ENCODE assay signal across 10 mouse cellular contexts in the genomic region with DNA sequence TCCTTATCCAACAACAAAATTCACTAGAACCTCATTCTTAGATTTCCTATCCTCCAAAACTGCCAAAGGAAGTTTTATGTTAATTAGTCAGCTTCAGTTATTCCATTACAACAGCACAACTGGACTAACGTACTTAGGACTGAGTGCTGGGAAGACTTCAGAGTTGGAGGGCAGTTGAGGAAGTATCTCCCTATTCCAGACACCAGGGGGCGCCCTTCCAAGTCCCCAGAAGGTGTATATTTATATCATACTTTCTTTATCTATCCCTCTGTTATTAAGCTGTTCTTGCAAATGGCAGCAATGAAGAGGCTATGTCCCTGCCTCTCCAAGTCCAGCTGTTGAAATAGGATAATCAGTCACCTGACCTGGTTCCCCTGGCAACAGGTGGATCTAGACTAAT.
DNase-seq lines count a peak whose midpoint lies in the region; ATAC-seq and TF ChIP-seq lines count a peak whose summit lies in the region.
"Had no signal": no experiment of that assay in that cellular context is flagged by ENCODE, and none has a peak within 500 bp of the region (broad histone marks: within the 10 kb centered on the region; RNA-seq: fewer than 3 reads in every experiment).

No protein-coding gene starts in this region.

- no peak overlapping the region for H3K4me3 ChIP-seq in midbrain, postnatal 0 days (ENCODE audit: low read depth, low read length)
- H3K4me3 ChIP-seq in midbrain, embryonic 11.5 days (ENCODE audit: low read depth, low read length) = no peak overlapping the region
- H3K4me3 ChIP-seq in stomach, postnatal 0 days (ENCODE audit: low read depth, low read length) = no peak overlapping the region
- no peak overlapping the region for H3K4me3 ChIP-seq in intestine, embryonic 15.5 days (replicated peaks)
- H3K4me3 ChIP-seq: embryonic facial prominence, embryonic 15.5 days; limb, embryonic 13.5 days had no signal

- no peaks in the 10 kb centered on the region for H3K9me3 ChIP-seq in midbrain, postnatal 0 days (ENCODE audit: low read length)
- H3K9me3 ChIP-seq in midbrain, embryonic 11.5 days (ENCODE audit: control insufficient read depth, low read length) = no peaks in the 10 kb centered on the region
- H3K9me3 ChIP-seq in stomach, postnatal 0 days (ENCODE audit: control insufficient read depth, low read length) = no peaks in the 10 kb centered on the region
- H3K9me3 ChIP-seq in intestine, embryonic 15.5 days = no peaks in the 10 kb centered on the region
- H3K9me3 ChIP-seq: embryonic facial prominence, embryonic 15.5 days; limb, embryonic 13.5 days had no signal

- peak; percentile 38 for TF ChIP-seq CTCF in midbrain, postnatal 0 days (IDR thresholded peaks at IDR 0.05)
- peak; percentile 61 for TF ChIP-seq CTCF in stomach, postnatal 0 days (IDR thresholded peaks at IDR 0.05; ENCODE audit: low read depth)

- H3K27ac ChIP-seq in midbrain, postnatal 0 days (ENCODE audit: low read depth, low read length) = no peak overlapping the region
- no peak overlapping the region for H3K27ac ChIP-seq in midbrain, embryonic 11.5 days (ENCODE audit: low read depth, low read length)
- no peak overlapping the region for H3K27ac ChIP-seq in stomach, postnatal 0 days (replicated peaks)
- no peak overlapping the region for H3K27ac ChIP-seq in intestine, embryonic 15.5 days
- H3K27ac ChIP-seq: embryonic facial prominence, embryonic 15.5 days; limb, embryonic 13.5 days had no signal

- TF ChIP-seq EP300 in stomach, postnatal 0 days (optimal IDR thresholded peaks at IDR 0.05) = no peak

- no peak overlapping the region for H3K9ac ChIP-seq in midbrain, postnatal 0 days (replicated peaks; ENCODE audit: low read length, poor library complexity, severe bottlenecking)
- no peak overlapping the region for H3K9ac ChIP-seq in midbrain, embryonic 11.5 days (ENCODE audit: low read length)
- H3K9ac ChIP-seq in stomach, postnatal 0 days (ENCODE audit: low read length) = no peak overlapping the region
- no peak overlapping the region for H3K9ac ChIP-seq in intestine, embryonic 15.5 days
- H3K9ac ChIP-seq: embryonic facial prominence, embryonic 15.5 days; limb, embryonic 13.5 days had no signal

- WGBS in midbrain, postnatal 0 days = 37% methylated on average over 2 of the region's 2 CpGs
- WGBS in midbrain, embryonic 11.5 days = 41% methylated on average over 2 of the region's 2 CpGs
- WGBS in stomach, postnatal 0 days = 25% methylated on average over 2 of the region's 2 CpGs
- 31% methylated on average over 2 of the region's 2 CpGs for WGBS in intestine, embryonic 15.5 days

- intact Hi-C loops in heart, postnatal 36 days (cut with DNase I) = loop anchor here (1.0 kb wide), 1 partner anchor 309 kb away; no protein-coding TSS in a partner anchor
- intact Hi-C loops in left cerebral cortex, postnatal 10 days (cut with DNase I) = no loop called here

- no peaks in the 10 kb centered on the region for H3K36me3 ChIP-seq in midbrain, postnatal 0 days (ENCODE audit: insufficient read depth, low read length)
- H3K36me3 ChIP-seq in midbrain, embryonic 11.5 days (ENCODE audit: control insufficient read depth, insufficient read depth, low read length) = no peaks in the 10 kb centered on the region
- H3K36me3 ChIP-seq in stomach, postnatal 0 days (ENCODE audit: control insufficient read depth, insufficient read depth, low read length) = no peaks in the 10 kb centered on the region
- H3K36me3 ChIP-seq in intestine, embryonic 15.5 days = no peaks in the 10 kb centered on the region
- H3K36me3 ChIP-seq: embryonic facial prominence, embryonic 15.5 days; limb, embryonic 13.5 days had no signal

- DNase-seq in adrenal gland, adult (ENCODE audit: inconsistent age in 2 of 2, low spot score in 1 of 2) = peak; percentile 37 to 75
- DNase-seq in adrenal gland, adult 8-10 months = no peak
- no peak for DNase-seq in midbrain, postnatal 0 days (ENCODE audit: low spot score)
- no peak for DNase-seq in midbrain, embryonic 11.5 days (ENCODE audit: low spot score, missing footprints)
- DNase-seq in heart, postnatal 36 days = peak; percentile 5 to 17
- no peak for DNase-seq in stomach, postnatal 0 days (ENCODE audit: low spot score)
- DNase-seq in left cerebral cortex, postnatal 10 days (ENCODE audit: extremely low spot score in 1 of 2, low spot score in 2 of 2) = no peak

- H3K4me2 ChIP-seq in midbrain, postnatal 0 days (ENCODE audit: low read depth, low read length, poor library complexity, severe bottlenecking) = no peak overlapping the region
- H3K4me2 ChIP-seq in midbrain, embryonic 11.5 days = no peak overlapping the region
- no peak overlapping the region for H3K4me2 ChIP-seq in stomach, postnatal 0 days (replicated peaks; ENCODE audit: low read depth)
- H3K4me2 ChIP-seq in intestine, embryonic 15.5 days (replicated peaks) = no peak overlapping the region
- H3K4me2 ChIP-seq: embryonic facial prominence, embryonic 15.5 days; limb, embryonic 13.5 days had no signal

- no peaks in the 10 kb centered on the region for H3K4me1 ChIP-seq in midbrain, postnatal 0 days (ENCODE audit: insufficient read depth, low read length)
- no peaks in the 10 kb centered on the region; the same call in 1 of the 2 replicates for H3K4me1 ChIP-seq in midbrain, embryonic 11.5 days (ENCODE audit: control insufficient read depth, insufficient read depth, low read length)
- H3K4me1 ChIP-seq in stomach, postnatal 0 days (replicated peaks; ENCODE audit: control insufficient read depth, insufficient read depth) = no peaks in the 10 kb centered on the region
- H3K4me1 ChIP-seq in intestine, embryonic 15.5 days (replicated peaks) = no peaks in the 10 kb centered on the region
- H3K4me1 ChIP-seq: embryonic facial prominence, embryonic 15.5 days had no signal

- no peaks in the 10 kb centered on the region for H3K27me3 ChIP-seq in midbrain, postnatal 0 days (ENCODE audit: insufficient read depth, low read length)
- no peaks in the 10 kb centered on the region for H3K27me3 ChIP-seq in midbrain, embryonic 11.5 days (ENCODE audit: control insufficient read depth, insufficient read depth, low read length)
- H3K27me3 ChIP-seq in stomach, postnatal 0 days (ENCODE audit: control insufficient read depth, insufficient read depth, low read length) = no peaks in the 10 kb centered on the region
- H3K27me3 ChIP-seq in intestine, embryonic 15.5 days (replicated peaks) = no peaks in the 10 kb centered on the region
- H3K27me3 ChIP-seq: embryonic facial prominence, embryonic 15.5 days; limb, embryonic 13.5 days had no signal

- no peak for ATAC-seq in midbrain, postnatal 0 days (ENCODE audit: low FRiP score)
- no peak for ATAC-seq in midbrain, embryonic 11.5 days (ENCODE audit: low FRiP score)
- ATAC-seq in stomach, postnatal 0 days (ENCODE audit: low FRiP score, low TSS enrichment) = no peak
- ATAC-seq in intestine, embryonic 15.5 days = no peak

Comparison
In these comparisons a context has a peak if more than half of its experiments do, and no peak if none do; other contexts are left out.
1. DNase-seq: peak in adrenal gland, adult (2 of 2) and heart, postnatal 36 days (2 of 2); none in adrenal gland, adult 8-10 months (single experiment), midbrain, postnatal 0 days (single experiment), midbrain, embryonic 11.5 days (single experiment), stomach, postnatal 0 days (single experiment) and left cerebral cortex, postnatal 10 days (0 of 2).